Mouse (Mus musculus) heart, adult 2 months (tissue): Measurements from ENCODE around the gene Tsfm. TPM values are rescaled to one million over a fixed set of nuclear protein-coding genes. Genes with fewer than 3 reads are reported as not detected.

Experiments used
- DNase-seq, 2 experiments: peaks; one replicate each; pipeline ENCODE4 v3.0.0; 2021
- H3K27ac ChIP-seq: fragments of 200-600 bp; 2 replicates; pipeline ENCODE4 v1.8.1; 2022
- H3K27me3 ChIP-seq: fragments of 200-500 bp; 2 replicates; pipeline ENCODE4 v1.6.1; 2012; ENCODE audit warnings: mild to moderate bottlenecking, low read length, inconsistent platforms, mixed read lengths; ENCODE audit not compliant: control insufficient read depth, insufficient read depth
- H3K36me3 ChIP-seq: fragments of 200-500 bp; 2 replicates; pipeline ENCODE4 v1.6.1; 2012; ENCODE audit warnings: low read length, inconsistent platforms; ENCODE audit not compliant: control insufficient read depth, insufficient read depth
- H3K4me1 ChIP-seq: fragments of 200-500 bp; 2 replicates; pipeline ENCODE4 v1.6.1; 2011; ENCODE audit warnings: low read length; ENCODE audit not compliant: control insufficient read depth, insufficient read depth
- H3K4me3 ChIP-seq: fragments of 200-600 bp; 2 replicates; pipeline ENCODE4 v1.8.1; 2022
- H3K79me2 ChIP-seq: fragments of 200-500 bp; replicated peaks from 2 replicates; pipeline ENCODE4 v1.6.1; 2012; ENCODE audit warnings: mild to moderate bottlenecking, inconsistent platforms, low read length, moderate library complexity, mixed read lengths; ENCODE audit not compliant: control insufficient read depth, insufficient read depth
- H3K9ac ChIP-seq: fragments of 200-500 bp; 2 replicates; pipeline ENCODE4 v1.6.1; 2012; ENCODE audit warnings: low read depth, mild to moderate bottlenecking, control low read depth, inconsistent platforms, low read length, mixed read lengths
- CTCF ChIP-seq: fragments of 200-600 bp; IDR thresholded peaks from 2 replicates; pipeline ENCODE4 v1.8.1; 2022; ENCODE audit warnings: antibody characterized with exemption, mild to moderate bottlenecking, moderate library complexity
- EP300 ChIP-seq: fragments of 200-500 bp; IDR thresholded peaks from 2 replicates; pipeline ENCODE4 v1.6.1; 2011; ENCODE audit warnings: low read depth, low read length, control low read depth; ENCODE audit not compliant: insufficient read depth
- POLR2A ChIP-seq: fragments of 200-500 bp; IDR thresholded peaks from 2 replicates; pipeline ENCODE4 v1.6.1; 2011; ENCODE audit warnings: mild to moderate bottlenecking, low read depth, low read length, control low read depth; ENCODE audit not compliant: insufficient read depth
- WGBS: fragments of 180-500 bp; shearing (Covaris S2); methylation state at CpG from one replicate; pipeline ENCODE4 v1.1.7; 2018; 5-methylcytosine and 5-hydroxymethylcytosine counted together
- intact Hi-C: fragments of 180-260 bp; cut with DNase I; formaldehyde crosslinking; loops from one replicate; pipeline ENCODE4 v1.15.1; 2025
- long read RNA-seq: library from polyadenylated mRNA; stranded (forward); transcript quantifications from one replicate; pipeline ENCODE4 v2.0.0, GENCODE M21; 2021
- polyA plus RNA-seq: library from polyadenylated mRNA; depleted of rRNA; stranded (reverse); fragments of >200 nt; gene quantifications from 2 replicates; pipeline ENCODE4 v1.2.3, GENCODE M21; 2012; rRNA removed
- total RNA-seq, 2 experiments: library from RNA; stranded (reverse); gene quantifications; 2 replicates each; pipeline ENCODE4 v1.2.3; 2021

Gene Tsfm
- total RNA-seq (10 to 100 TPM; 50.8 to 58.7 TPM), polyA plus RNA-seq (40.0 and 42.4 TPM in 2 replicates)
- long read RNA-seq, transcript Tsfm-201 (6 exons, 1,206 nt) = major isoform, 54 of 56 reads
- long read RNA-seq, partial matches to known transcripts = 0 of 56 reads
- long read RNA-seq, other reads (novel, unspliced or antisense) = 1 of 56 reads

DNA sequence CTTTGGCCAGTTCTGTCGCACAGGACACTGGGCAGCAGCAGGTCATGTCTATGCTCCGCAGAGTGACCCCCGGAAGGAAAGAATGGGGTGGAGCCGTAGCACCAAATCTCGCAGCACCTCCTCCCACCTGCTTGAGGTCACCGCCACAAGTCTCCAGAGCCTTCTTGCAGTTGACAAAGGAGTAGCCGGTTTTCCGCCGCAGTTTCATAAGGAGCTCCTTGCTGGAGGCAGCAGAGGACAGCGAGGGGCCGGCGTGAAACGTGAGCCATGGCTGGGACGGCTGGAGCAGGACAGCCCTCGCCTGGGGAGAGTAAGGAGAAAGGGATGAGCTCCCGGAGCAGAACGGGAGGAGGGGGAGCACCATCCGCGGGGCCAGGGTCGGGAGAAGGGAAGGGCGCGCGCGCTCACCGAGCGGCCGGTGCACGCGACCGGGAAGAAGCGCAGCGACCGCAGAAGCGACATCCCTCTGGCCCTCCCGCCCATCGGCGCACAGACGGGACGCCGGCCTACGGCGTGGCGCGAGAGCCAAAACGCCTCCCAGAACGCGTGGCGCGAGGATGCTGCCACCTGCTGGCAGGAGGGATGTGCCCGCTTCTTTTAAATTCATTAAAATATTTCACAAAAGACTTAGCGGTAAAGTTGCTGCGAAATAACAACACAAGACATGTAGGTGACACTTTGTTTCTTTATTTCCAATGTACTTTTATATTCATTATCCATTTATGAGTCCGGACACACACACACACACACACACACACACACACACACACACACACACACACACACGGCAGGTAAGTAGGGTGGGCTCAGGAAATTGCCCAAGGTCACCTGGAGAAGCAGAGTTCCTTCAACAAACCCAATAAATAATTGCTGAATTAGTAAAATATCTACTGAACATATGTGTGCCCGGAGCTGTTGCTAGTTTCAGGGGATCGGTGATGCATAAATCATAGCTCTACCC is at the start of gene Tsfm:
Tsfm (minus strand) TSS at position 505 of the 961 bp plus-strand sequence.
- TF ChIP-seq POLR2A (peak; percentile 67), EP300 (peak; percentile 95), CTCF (peak; percentile 92)
- 6% methylated on average over 53 of the region's 56 CpGs for WGBS
- peak within 1 kb of the TSS; percentile 86 for H3K27ac ChIP-seq
- peak within 1 kb of the TSS; percentile 85 for H3K9ac ChIP-seq
- H3K4me3 ChIP-seq = peak within 1 kb of the TSS; percentile 98
- H3K79me2 ChIP-seq = no peaks in the 10 kb centered on the region
- H3K4me1 ChIP-seq = no peaks in the 10 kb centered on the region
- peak; percentile 92 to 97 for DNase-seq
- H3K27me3 ChIP-seq = no peaks in the 10 kb centered on the region
- intact Hi-C loops = loop anchor here (1.0 to 2.0 kb wide), 2 partner anchors 40 to 111 kb away; no protein-coding TSS in a partner anchor
- H3K36me3 ChIP-seq = no peaks in the 10 kb centered on the region

GRCm38 (mm10) chr10:127079665-127080391 is 49.2 kb upstream of the Tsfm start:
- no peaks in the 10 kb centered on the region for H3K79me2 ChIP-seq
- H3K4me3 ChIP-seq = peak overlapping the region; percentile 53
- TF ChIP-seq EP300 (no peak), CTCF (peak; percentile 61)
- no peaks in the 10 kb centered on the region; the same call in 1 of the 2 replicates for H3K27me3 ChIP-seq
- no peaks in the 10 kb centered on the region for H3K4me1 ChIP-seq
- peak overlapping the region; percentile 13 for H3K9ac ChIP-seq
- intact Hi-C loops = no loop called here
- WGBS = 11% methylated on average over 68 of the region's 70 CpGs
- no peaks in the 10 kb centered on the region for H3K36me3 ChIP-seq
- DNase-seq = peak; percentile 35 to 58
- H3K27ac ChIP-seq = peak overlapping the region; percentile 41

GRCm38 (mm10) chr10:127078677-127079575 is 48.3 kb upstream of the Tsfm start:
- DNase-seq = peak; percentile 29 to 66

DNA sequence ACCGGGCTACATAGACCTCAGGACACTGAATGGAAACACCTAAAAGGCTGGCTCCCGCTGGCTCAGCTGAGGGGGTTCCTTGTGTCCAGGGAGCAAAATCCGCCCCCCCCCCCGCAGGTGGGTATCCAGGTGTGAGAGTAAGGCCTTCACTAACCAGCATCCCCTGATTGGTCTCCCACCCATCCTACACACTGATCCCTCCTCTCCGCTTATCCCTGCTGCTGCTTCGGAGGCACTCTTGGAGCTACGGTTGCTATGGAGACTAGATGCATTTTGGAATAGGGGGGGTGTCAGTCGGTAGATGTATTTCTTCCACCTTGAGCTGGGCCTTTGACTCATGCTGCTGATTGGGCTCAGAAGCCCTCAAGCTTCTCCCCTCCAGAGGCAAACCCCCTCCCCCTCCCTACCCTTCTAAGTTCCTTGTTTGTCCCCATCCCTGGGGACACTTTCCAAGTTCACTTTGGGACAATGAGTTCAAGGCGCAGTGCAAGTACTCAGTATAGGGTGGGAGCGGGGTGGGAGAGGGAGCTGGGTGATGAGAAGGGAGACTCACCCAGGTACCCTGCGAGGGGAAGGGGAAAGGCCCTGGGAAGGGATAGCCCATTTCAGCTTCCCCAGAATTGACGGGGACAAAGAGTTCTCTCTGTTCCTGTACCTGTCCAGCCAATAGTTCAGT is 47.5 kb upstream of the Tsfm start:
- Histone ChIP-seq H3K9ac (0 out of 2 replicates have a peak overlapping the region, but pooled peaks have one; percentile 21), H3K4me3 (peak overlapping the region; percentile 53), H3K27me3 (no peaks in the 10 kb centered on the region; the same call in 1 of the 2 replicates), H3K4me1 (no peaks in the 10 kb centered on the region), H3K27ac (peak overlapping the region; percentile 41; the same call in 1 of the 2 replicates), H3K79me2 (no peaks in the 10 kb centered on the region), H3K36me3 (no peaks in the 10 kb centered on the region)
- TF ChIP-seq CTCF (no peak), EP300 (no peak), POLR2A (no peak)
- 10% methylated on average over 12 of the region's 12 CpGs for WGBS
- intact Hi-C loops = no loop called here
- peak in 1 of 2 experiments; percentile 23 for DNase-seq

More at GRCm38 (mm10) chr10:127078677-127079575, 48.3 kb upstream of the Tsfm start:
- H3K79me2 ChIP-seq = no peaks in the 10 kb centered on the region
- intact Hi-C loops = no loop called here
- H3K4me1 ChIP-seq = no peaks in the 10 kb centered on the region
- H3K27ac ChIP-seq = peak overlapping the region; percentile 41; the same call in 1 of the 2 replicates
- no peaks in the 10 kb centered on the region; the same call in 1 of the 2 replicates for H3K27me3 ChIP-seq
- no peaks in the 10 kb centered on the region for H3K36me3 ChIP-seq
- peak overlapping the region; percentile 53 for H3K4me3 ChIP-seq
- under 1% methylated on average over 37 of the region's 49 CpGs for WGBS
- H3K9ac ChIP-seq = peak overlapping the region; percentile 21
- TF ChIP-seq EP300 (no peak), CTCF (no peak), POLR2A (no peak)

DNA sequence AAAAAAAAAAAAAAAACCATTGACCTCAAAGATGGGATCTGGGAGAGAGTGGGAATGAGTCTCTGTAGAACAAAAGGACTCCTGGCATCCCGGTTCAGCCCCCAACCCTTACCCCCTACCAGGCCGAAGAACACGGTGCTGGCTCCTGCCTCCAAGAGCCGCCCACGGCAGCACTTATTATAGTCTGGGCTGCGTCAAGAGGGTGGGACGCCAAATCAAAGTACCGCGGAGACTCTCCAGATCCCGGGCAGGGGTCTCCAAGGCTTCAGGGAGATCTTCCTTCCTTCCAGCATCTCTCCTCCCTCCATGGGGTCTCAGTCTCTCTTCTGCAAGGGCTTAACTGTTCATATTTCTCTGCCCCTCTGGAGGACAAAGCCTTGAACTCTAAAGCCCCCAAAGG is 46.9 kb upstream of the Tsfm start:
- TF ChIP-seq POLR2A (no peak), EP300 (no peak), CTCF (no peak)
- DNase-seq = no peak
- Histone ChIP-seq H3K4me3 (no peak overlapping the region), H3K36me3 (no peaks in the 10 kb centered on the region), H3K79me2 (no peaks in the 10 kb centered on the region), H3K4me1 (no peaks in the 10 kb centered on the region), H3K27me3 (no peaks in the 10 kb centered on the region; the same call in 1 of the 2 replicates), H3K27ac (no peak overlapping the region), H3K9ac (no peak overlapping the region)
- 25% methylated on average over 10 of the region's 10 CpGs for WGBS
- intact Hi-C loops = no loop called here
